Mouse (Mus musculus) erythroblast, adult 5-6 weeks (primary cell): ENCODE results near the gene Caprin2. TPM values are rescaled to one million over a fixed set of nuclear protein-coding genes. Genes with fewer than 3 reads are reported as not detected.
A peak's percentile ranks its signal among the peaks of the same experiment; 100 is the strongest.

Source experiments
- ATAC-seq: replicated peaks from 2 replicates; pipeline ENCODE4 v1.8.0; 2016; ENCODE audit warnings: moderate number of reproducible peaks, mild to moderate bottlenecking, moderate TSS enrichment, inconsistent platforms; ENCODE audit not compliant: poor library complexity, low FRiP score, severe bottlenecking
- total RNA-seq, 2 experiments: library from RNA; stranded (forward) in 1 of 2; stranded (reverse) in 1 of 2; fragments of 150-400 nt in 1 of 2; fragments of 200-764, 138-1000 nt in 1 of 2; gene quantifications; 2 replicates each; pipeline versions ENCODE4 v1.2.3 to v1.2.4; 2015 to 2017; ENCODE audit warnings: low replicate concordance in 2 of 2

Gene Caprin2
- total RNA-seq, 2 experiments from 2014 or later: 4.0 TPM; not detected in 1

DNA sequence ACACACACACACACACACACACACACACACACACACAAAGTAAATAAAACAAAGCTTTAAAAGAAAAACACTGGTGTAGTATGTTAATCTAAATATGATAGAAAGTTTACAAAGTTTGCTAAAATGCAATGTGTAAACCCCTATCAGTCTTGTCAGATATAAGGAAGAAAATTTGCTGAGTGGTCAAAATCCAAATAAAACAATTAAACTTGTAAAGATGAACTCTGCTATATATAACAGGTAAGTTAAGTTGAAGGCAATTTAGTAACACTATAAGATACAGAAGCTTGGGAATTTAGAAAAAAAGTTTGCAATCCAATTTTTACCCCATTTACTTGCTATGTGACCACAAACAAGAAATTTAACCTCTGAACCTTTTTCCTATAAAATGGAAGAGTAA lies 50.4 kb downstream of the Caprin2 start:
- ATAC-seq: no peak

DNA sequence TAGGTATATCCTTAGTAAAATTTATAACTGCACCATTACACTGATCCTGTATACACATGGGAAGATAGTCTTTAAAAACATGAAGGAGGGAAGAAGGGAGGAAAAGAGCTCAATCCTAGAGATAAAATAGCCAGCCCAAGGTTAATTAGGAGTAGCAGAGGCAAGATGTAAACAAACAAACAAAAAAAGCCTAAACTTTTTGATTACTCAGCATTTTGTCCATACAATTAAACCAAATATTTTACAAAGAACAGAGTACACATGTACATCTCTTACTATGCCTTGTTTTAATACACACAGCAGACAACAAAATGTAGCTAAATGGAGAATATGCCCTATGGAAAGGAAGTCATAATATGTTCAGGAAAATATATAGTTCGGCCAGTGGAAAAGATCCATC lies 54.3 kb downstream of the Caprin2 start:
- ATAC-seq: no peak

DNA sequence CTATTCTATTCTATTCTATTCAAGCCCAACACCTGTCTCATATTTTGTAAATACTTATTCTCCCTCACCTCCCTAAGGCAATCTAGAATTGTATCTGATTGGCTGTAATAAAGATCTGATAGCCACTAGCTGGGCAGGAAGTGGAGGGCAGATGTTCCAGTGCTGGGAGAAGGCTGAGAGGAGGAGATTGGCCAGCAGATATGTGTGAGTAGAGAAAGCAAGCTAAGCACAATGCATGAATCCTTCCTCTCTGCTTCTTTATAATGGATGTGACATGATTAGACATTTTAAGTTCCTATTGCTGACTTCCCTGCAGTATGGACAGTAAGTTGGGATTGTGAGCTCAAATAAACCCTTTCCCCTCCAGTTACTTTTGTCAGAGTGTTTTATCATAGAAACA lies 57.6 kb downstream of the Caprin2 start:
- ATAC-seq: no peak

DNA sequence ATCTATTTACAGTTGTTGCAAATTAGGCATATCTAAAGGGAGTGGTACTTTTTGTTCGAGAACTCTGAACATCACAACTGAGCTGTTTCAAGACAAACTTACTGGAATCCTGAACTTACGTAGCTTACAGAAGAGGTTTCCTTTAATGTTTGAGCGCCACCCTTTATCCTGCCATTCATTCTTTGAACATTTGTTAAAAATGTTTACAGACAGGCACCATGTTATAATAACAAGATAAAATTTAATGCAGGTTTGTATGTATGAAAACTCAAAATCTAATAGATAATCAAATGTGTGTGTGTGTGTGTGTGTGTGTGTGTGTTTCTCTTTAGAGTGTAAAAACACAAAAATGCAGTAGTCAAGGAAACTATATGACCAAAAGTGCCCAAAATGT lies 64.3 kb downstream of the Caprin2 start:
- ATAC-seq: no peak

DNA sequence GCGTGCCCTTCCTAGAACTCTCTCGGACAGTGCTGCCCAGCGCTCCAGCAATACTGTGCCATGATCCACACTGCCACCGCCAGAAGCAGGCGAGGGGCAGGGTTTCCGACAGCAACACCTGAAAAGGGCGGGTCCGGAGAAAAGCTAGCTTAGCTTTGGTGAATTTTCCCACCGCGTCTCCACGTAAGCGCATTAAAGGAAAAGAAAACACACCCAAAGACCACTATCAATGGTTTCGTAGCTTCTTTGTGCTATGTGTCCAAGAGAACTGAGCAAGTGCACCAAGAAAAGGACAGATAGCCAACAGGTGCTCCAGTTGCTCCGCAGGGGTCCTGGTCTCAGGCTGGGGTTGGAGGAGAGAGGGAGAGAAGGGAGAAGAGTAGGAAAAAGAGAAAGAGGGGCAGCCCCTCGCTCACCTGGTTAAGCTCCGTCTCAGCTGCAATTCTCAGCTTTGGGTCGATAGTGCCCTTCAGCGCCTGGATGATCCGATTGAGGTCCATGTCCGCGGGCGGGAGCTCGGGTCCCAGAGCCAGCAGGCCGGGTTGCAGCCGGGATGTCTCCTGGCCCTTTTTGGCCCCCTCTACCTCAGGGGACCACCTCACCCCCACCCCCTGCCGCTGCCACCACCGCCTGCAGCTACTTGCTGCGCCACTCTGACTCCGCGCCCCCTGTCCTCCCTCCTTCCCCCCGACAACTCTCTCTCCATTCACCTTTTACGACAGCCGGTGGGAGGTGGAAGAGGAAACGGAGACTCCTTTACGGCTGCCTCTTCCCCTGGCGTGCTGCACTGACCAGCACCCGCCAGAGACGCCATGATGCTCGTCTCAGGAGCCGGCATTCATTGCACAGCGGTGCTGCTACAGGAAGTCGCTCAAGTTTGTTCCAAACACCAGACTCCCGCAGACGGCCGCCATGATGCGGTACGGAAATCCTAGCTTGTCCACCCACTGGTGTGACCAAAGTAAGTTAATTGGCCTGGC lies 65.0 kb downstream of the Caprin2 start, which contains the start of gene Ipo8:
TSS of gene Ipo8 (minus strand) at position 720 of the 980 bp plus-strand sequence.
- peak; percentile 92 for ATAC-seq

DNA sequence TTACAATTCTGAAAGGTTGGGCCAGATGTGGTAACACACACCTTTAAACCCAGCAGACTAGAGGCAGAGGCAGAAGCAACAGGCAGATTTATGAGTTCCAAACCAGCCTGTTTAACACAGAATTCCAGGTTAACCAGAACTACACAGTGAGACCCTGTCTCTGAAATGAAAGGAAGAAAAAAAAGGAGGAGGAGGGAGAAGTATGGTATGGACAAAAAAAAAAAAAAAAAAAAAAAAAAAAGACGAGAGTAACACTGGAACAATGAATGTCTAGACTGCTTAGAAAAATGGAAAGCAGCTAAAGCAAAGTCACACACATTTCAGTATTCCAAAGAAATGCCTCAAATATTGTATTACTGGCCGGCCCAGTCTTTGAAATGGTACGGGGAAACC lies 65.7 kb downstream of the Caprin2 start:
- no peak for ATAC-seq

DNA sequence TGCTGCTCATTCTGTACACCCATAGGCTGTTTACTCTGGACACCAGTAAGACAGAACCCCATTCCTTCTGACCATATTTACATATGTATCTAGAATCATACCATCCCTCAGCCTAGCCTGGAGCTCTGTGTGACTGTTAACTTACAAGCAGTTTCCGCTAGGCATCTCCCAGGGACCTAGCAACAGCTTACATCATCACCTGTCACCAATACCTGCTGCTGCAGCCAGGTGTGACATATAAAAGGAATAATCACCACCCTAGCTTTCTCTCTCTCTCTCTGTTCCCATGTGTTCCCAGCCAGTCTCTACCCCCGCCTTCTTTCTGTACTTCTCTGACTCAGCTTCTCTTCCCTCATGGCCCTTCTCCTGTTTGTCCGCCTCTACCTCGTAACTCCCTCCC lies 69.9 kb downstream of the Caprin2 start:
- no peak for ATAC-seq

DNA sequence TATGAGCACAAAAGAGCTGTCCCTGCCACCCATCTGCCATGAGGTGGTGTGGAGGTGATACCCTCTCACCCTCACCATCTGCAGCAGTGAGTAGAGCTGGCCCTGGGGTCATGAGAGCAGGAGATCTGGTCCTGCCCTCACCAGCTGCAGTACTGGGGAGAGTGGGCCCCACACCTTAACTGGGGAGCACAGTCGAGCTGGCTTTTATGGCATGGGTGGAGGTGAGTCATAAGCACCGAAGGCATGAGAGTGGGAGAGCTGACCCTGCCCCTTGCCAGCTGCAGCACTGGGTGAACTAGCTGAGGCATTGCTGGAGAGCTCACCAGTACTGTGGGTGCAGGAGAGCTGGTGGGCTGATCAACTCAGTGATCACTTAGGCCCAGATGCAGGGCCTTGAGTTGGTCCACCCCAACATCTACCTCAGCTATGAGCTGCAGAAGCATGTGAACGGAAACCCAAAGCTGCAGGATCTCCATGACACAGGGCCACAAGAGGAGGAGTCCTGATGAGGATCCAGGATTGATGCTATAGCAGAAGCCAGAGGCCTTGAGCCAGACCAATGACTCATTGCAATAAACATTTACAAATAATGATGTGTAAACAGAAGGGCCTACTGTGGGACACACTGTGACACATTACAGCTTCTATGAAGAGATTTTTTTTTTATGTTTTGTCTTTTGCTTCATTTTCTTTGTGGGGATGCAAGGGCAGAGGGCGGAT lies 77.3 kb downstream of the Caprin2 start:
- ATAC-seq: 0 out of 2 replicates have a peak, but pooled peaks have one; percentile 24

DNA sequence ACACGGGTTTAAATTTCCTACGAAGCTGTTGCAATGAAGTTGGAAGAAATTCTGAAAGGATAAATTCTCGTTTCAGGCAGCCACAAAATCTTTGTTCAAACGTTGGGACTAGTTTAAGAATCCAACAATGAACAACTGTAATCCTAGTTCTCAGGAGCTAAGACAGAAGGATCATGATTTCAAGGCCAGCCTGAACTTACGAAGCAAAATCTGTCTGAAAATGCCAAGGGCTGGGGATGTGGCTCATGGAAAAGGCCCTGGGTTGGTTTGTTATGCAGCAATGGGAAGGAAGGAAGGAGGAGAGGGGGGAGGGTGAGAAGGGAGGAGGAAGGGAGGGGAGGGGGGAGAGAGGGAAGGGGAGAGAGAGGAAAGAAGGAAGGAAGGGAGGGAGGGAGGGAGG lies 79.3 kb downstream of the Caprin2 start:
- no peak for ATAC-seq

DNA sequence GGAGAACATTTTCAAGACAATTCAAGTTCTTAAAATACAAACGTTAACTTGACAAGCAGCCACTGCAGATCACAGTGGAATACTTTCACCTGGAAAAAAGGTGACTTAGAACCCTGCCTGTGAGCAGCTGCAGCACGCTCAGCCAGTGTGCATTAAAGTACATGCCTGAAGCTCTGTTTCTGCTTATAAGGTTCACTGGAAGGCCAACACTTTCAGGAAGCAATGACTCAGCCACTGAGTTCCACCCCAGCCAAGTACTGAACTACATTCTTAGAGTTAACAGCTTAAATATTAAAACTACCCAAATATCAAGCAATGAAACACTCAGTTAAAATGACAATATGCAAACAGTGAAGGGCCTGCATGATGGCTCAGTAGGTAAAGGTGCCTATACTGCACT lies 84.9 kb downstream of the Caprin2 start:
- ATAC-seq: no peak

DNA sequence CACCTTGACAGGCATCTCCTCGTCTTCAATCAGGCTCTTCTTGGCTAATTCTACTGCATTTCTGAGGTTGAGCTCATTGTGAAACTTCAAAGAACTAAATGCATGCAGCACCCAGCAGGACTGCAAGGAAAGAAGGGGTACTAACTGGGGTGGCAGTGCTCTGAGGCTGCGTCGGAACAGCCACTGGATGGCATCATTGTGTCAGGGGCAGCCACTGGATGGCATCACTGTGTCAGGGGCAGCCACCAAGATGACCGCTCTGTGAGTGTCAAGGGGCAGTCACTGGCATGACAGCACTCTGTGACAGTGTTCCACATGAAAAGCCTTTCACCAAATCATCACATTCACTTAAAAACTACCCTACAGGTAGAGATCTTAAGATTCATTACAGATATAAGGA lies 96.3 kb downstream of the Caprin2 start:
- no peak for ATAC-seq

DNA sequence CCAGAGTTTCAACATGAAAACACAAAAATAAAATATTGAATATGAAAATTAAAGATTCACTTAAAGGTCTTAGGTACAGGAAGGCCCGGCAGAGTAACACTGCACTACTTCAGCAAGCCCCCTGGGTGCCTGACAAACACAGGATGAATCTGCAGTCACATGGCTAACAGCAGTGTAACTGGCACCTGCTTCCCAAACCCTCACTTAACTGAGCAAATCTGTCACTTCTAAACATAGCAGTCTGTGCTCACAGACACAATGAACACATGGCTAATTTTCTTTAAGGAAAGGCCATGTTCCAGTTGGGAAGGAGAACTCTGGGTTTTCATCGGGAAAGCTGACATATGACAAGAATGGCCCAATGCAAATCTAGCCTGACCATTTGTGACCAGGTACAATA lies 100.9 kb downstream of the Caprin2 start:
- ATAC-seq: no peak

Other genes with a start within 250 kb of the Caprin2 start
- gene Ipo8, start 64.8 kb downstream of the Caprin2 start, total RNA-seq (2015; ENCODE audit: low replicate concordance): 5.2 and 11.1 TPM in 2 replicates
- gene Ipo8, start 64.8 kb downstream of the Caprin2 start, total RNA-seq (2017; ENCODE audit: low replicate concordance): 7.4 and 15.7 TPM in 2 replicates
- 4.6 and 9.0 TPM in 2 replicates for gene Sinhcaf, start 50.2 kb upstream of the Caprin2 start, total RNA-seq (2015; ENCODE audit: low replicate concordance)
- gene Sinhcaf, start 50.2 kb upstream of the Caprin2 start, total RNA-seq (2017; ENCODE audit: low replicate concordance): 9.0 and 12.8 TPM in 2 replicates
- gene Dennd5b, start 205.4 kb upstream of the Caprin2 start, total RNA-seq (2015; ENCODE audit: low replicate concordance): not detected in 2 replicates
- 0.42 and 0.68 TPM in 2 replicates for gene Dennd5b, start 205.4 kb upstream of the Caprin2 start, total RNA-seq (2017; ENCODE audit: low replicate concordance)
- not detected in 2 replicates for gene Gm10203, start 233.9 kb upstream of the Caprin2 start, total RNA-seq (2015; ENCODE audit: low replicate concordance)
- gene Gm10203, start 233.9 kb upstream of the Caprin2 start, total RNA-seq (2017; ENCODE audit: low replicate concordance): not detected in 2 replicates
- gene Etfbkmt, start 243.6 kb upstream of the Caprin2 start, total RNA-seq (2015; ENCODE audit: low replicate concordance): 37.7 and 39.5 TPM in 2 replicates
- gene Etfbkmt, start 243.6 kb upstream of the Caprin2 start, total RNA-seq (2017; ENCODE audit: low replicate concordance): 35.9 and 48.9 TPM in 2 replicates